Mouse (Mus musculus): ENCODE data around the gene Ly6g5c. TPM values are rescaled to one million over a fixed set of nuclear protein-coding genes. Genes with fewer than 3 reads are reported as not detected.
A peak's percentile ranks its signal among the peaks of the same experiment; 100 is the strongest.

The Ly6g5c gene
- total and polyA plus RNA-seq, 2 experiments from 2014 or later, result not detected

GRCm38 (mm10) chr17:35101161-35101560 is 6.9 kb upstream of the Ly6g5c start:
- H3K4me3 ChIP-seq (ENCODE audit: low read depth, low read length), result no peak overlapping the region
- H3K27ac ChIP-seq (ENCODE audit: low read depth, low read length), result no peak overlapping the region
- H3K4me1 ChIP-seq (ENCODE audit: insufficient read depth, low read length), result no peaks in the 10 kb centered on the region
- no peak overlapping the region for H3K9ac ChIP-seq (replicated peaks; ENCODE audit: low read length, poor library complexity, severe bottlenecking)
- ATAC-seq (ENCODE audit: low FRiP score), result no peak
- no peak for DNase-seq (ENCODE audit: low spot score)
- H3K4me2 ChIP-seq (ENCODE audit: low read depth, low read length, poor library complexity, severe bottlenecking), result no peak overlapping the region
- H3K27me3 ChIP-seq (ENCODE audit: insufficient read depth, low read length), result no peaks in the 10 kb centered on the region
- peaks cover 68% of the 10 kb centered on the region for H3K36me3 ChIP-seq (ENCODE audit: insufficient read depth, low read length)
- H3K9me3 ChIP-seq (ENCODE audit: low read length), result no peaks in the 10 kb centered on the region
- TF ChIP-seq CTCF (IDR thresholded peaks at IDR 0.05), result no peak
- WGBS, result 92% methylated on average over 11 of the region's 11 CpGs

DNA sequence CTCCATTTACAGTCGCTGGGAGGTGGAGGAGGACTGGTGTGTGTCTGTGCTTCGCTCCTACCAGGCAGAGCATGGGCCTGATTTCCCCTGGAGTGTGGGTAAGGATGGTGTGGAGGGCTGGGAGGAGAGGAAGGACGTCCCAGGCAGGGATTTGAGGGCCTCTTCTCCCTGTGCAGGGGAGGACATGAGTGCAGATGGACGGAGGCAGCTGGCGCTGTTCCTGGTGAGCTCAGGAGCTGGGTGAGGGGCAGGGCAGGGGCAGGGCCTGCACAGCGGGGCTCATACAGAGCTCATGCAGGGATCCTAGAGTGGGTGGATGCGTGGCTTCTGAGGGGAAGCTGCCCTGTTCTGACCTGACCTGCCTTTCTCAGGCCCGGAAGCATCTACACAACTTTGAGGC is 5.8 kb upstream of the Ly6g5c start:
- Histone ChIP-seq H3K9ac (replicated peaks; ENCODE audit: low read length, poor library complexity, severe bottlenecking) (no peak overlapping the region), H3K27me3 (ENCODE audit: insufficient read depth, low read length) (no peaks in the 10 kb centered on the region), H3K4me1 (ENCODE audit: insufficient read depth, low read length) (no peaks in the 10 kb centered on the region), H3K4me2 (ENCODE audit: low read depth, low read length, poor library complexity, severe bottlenecking) (no peak overlapping the region), H3K36me3 (ENCODE audit: insufficient read depth, low read length) (peaks cover 57% of the 10 kb centered on the region), H3K27ac (ENCODE audit: low read depth, low read length) (no peak overlapping the region), H3K9me3 (ENCODE audit: low read length) (no peaks in the 10 kb centered on the region), H3K4me3 (ENCODE audit: low read depth, low read length) (no peak overlapping the region)
- WGBS, result 82% methylated on average over 6 of the region's 8 CpGs
- TF ChIP-seq CTCF (IDR thresholded peaks at IDR 0.05), result no peak
- no peak for DNase-seq (ENCODE audit: low spot score)
- no peak for ATAC-seq (ENCODE audit: low FRiP score)

DNA sequence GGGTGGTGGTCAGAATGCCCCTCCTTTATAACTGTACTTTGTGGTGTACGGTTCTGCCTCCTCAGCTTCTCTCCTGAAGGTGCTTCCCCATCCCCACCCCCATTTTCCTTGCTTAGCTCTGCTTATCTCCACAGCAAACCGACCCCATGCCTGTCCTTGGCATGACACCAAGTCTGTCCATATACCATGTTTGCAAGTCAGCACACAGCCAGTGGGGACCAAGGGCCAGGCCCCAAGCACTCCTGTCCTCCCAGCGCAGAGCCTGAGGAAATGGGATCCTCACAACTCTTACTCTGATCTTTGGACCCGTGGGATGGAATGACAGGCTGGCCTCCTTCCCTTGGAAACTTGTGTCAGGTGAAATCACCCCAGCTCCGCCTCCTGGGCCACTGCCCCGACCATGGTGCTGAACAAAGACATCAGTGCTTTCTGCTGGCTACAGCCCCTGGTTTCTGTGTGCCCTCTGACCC is 4.8 kb upstream of the Ly6g5c start:
- WGBS, result 71% methylated on average over 6 of the region's 6 CpGs
- DNase-seq (ENCODE audit: low spot score) (no peak), ATAC-seq (ENCODE audit: low FRiP score) (no peak)
- Histone ChIP-seq H3K4me1 (ENCODE audit: insufficient read depth, low read length) (no peaks in the 10 kb centered on the region), H3K36me3 (ENCODE audit: insufficient read depth, low read length) (peaks cover 51% of the 10 kb centered on the region), H3K27me3 (ENCODE audit: insufficient read depth, low read length) (no peaks in the 10 kb centered on the region), H3K4me3 (ENCODE audit: low read depth, low read length) (no peak overlapping the region), H3K9me3 (ENCODE audit: low read length) (no peaks in the 10 kb centered on the region), H3K27ac (ENCODE audit: low read depth, low read length) (no peak overlapping the region), H3K4me2 (ENCODE audit: low read depth, low read length, poor library complexity, severe bottlenecking) (no peak overlapping the region), H3K9ac (replicated peaks; ENCODE audit: low read length, poor library complexity, severe bottlenecking) (no peak overlapping the region)
- TF ChIP-seq CTCF (IDR thresholded peaks at IDR 0.05), result no peak

GRCm38 (mm10) chr17:35104079-35104478 is 4.0 kb upstream of the Ly6g5c start:
- no peak overlapping the region for H3K27ac ChIP-seq (ENCODE audit: low read depth, low read length)
- no peak for DNase-seq (ENCODE audit: low spot score)
- H3K9me3 ChIP-seq (ENCODE audit: low read length), result no peaks in the 10 kb centered on the region
- H3K4me1 ChIP-seq (ENCODE audit: insufficient read depth, low read length), result no peaks in the 10 kb centered on the region
- H3K4me2 ChIP-seq (ENCODE audit: low read depth, low read length, poor library complexity, severe bottlenecking), result no peak overlapping the region
- no peak for TF ChIP-seq CTCF (IDR thresholded peaks at IDR 0.05)
- H3K9ac ChIP-seq (replicated peaks; ENCODE audit: low read length, poor library complexity, severe bottlenecking), result no peak overlapping the region
- no peak overlapping the region for H3K4me3 ChIP-seq (ENCODE audit: low read depth, low read length)
- H3K27me3 ChIP-seq (ENCODE audit: insufficient read depth, low read length), result no peaks in the 10 kb centered on the region
- 95% methylated on average over 7 of the region's 7 CpGs for WGBS
- no peak for ATAC-seq (ENCODE audit: low FRiP score)
- peaks cover 45% of the 10 kb centered on the region for H3K36me3 ChIP-seq (ENCODE audit: insufficient read depth, low read length)

DNA sequence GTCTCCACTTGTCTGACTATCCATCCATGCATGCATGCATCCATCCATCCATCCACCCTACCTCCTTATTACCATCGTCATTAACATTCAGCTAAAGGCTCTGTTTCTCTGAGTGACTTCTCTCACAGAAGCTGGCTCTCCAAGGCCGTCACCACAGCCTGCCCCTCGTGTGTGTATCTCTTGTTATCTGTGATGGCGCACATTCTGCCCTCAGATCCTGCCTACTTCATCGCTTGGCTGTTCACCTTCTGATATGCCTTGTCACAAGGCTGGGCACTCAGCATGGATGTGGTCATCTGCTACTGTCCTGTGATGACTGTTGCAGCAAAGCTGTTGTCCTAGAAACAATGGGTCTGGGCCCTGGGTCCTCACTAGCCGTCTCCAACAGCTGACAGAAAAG is 3.3 kb upstream of the Ly6g5c start:
- H3K4me3 ChIP-seq (ENCODE audit: low read depth, low read length), result no peak overlapping the region
- DNase-seq (ENCODE audit: low spot score) (no peak), ATAC-seq (ENCODE audit: low FRiP score) (no peak)
- no peaks in the 10 kb centered on the region for H3K9me3 ChIP-seq (ENCODE audit: low read length)
- WGBS, result 79% methylated on average over 6 of the region's 6 CpGs
- no peaks in the 10 kb centered on the region for H3K4me1 ChIP-seq (ENCODE audit: insufficient read depth, low read length)
- H3K27ac ChIP-seq (ENCODE audit: low read depth, low read length), result no peak overlapping the region
- H3K4me2 ChIP-seq (ENCODE audit: low read depth, low read length, poor library complexity, severe bottlenecking), result no peak overlapping the region
- H3K9ac ChIP-seq (replicated peaks; ENCODE audit: low read length, poor library complexity, severe bottlenecking), result no peak overlapping the region
- H3K27me3 ChIP-seq (ENCODE audit: insufficient read depth, low read length), result no peaks in the 10 kb centered on the region
- TF ChIP-seq CTCF (IDR thresholded peaks at IDR 0.05), result no peak
- peaks cover 38% of the 10 kb centered on the region for H3K36me3 ChIP-seq (ENCODE audit: insufficient read depth, low read length)

- ATAC-seq (ENCODE audit: low FRiP score) (peak; percentile 14; the same call in 1 of the 2 replicates), DNase-seq (ENCODE audit: low spot score) (peak; percentile 72)
- Histone ChIP-seq H3K9me3 (ENCODE audit: low read length) (no peaks in the 10 kb centered on the region), H3K4me2 (ENCODE audit: low read depth, low read length, poor library complexity, severe bottlenecking) (peak overlapping the region; percentile 26; the same call in 1 of the 2 replicates), H3K27ac (ENCODE audit: low read depth, low read length) (no peak overlapping the region), H3K36me3 (ENCODE audit: insufficient read depth, low read length) (peaks cover 28% of the 10 kb centered on the region), H3K4me3 (ENCODE audit: low read depth, low read length) (no peak overlapping the region), H3K9ac (replicated peaks; ENCODE audit: low read length, poor library complexity, severe bottlenecking) (no peak overlapping the region), H3K27me3 (ENCODE audit: insufficient read depth, low read length) (no peaks in the 10 kb centered on the region), H3K4me1 (ENCODE audit: insufficient read depth, low read length) (no peaks in the 10 kb centered on the region)
- peak; percentile 70 for TF ChIP-seq CTCF (IDR thresholded peaks at IDR 0.05)
- 21% methylated on average over 13 of the region's 13 CpGs for WGBS
Observed at GRCm38 (mm10) chr17:35105740-35106389, 2.2 kb upstream of the Ly6g5c start.

All from midbrain, postnatal 0 days (tissue).